Mouse (Mus musculus) CD4-positive, CD25-positive, alpha-beta regulatory T cell, adult 2 months (primary cell): ENCODE results near the gene Ccdc88b.

ENCODE experiments used
- DNase-seq: peaks from one replicate; pipeline ENCODE4 v3.0.0-alpha.2; 2012; ENCODE audit warnings: low read depth, low spot score

Ccdc88b gene

GRCm38 (mm10) chr19:6857391-6858005 is 513 bp downstream of the Ccdc88b start:
- peak; percentile 39 for DNase-seq

- no peak for DNase-seq
Measured at GRCm38 (mm10) chr19:6857003-6857360, 1.0 kb downstream of the Ccdc88b start.

- peak; percentile 75 for DNase-seq
Measured at GRCm38 (mm10) chr19:6856281-6857002, 1.6 kb downstream of the Ccdc88b start.

GRCm38 (mm10) chr19:6855225-6856031 is 2.6 kb downstream of the Ccdc88b start:
- no peak for DNase-seq

DNA sequence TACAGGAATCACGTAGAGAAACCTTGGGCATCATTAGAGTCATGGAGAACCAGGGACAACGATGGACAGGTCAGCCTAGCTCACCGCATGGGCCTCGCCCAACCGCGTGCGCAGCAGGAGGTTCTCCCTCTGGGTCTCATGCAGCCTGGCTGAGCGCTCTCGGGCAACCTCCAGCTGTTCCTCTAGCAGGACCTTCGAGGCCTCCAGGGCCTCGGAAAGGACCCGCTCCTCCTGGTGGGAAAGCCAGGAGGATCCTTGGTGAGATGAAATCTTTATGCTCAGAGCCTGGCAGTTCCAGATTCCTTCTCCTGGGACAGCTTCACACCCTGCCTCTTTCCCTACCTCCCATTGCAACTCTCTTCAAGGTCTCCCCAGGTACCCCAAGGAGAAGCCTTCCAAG is 3.4 kb downstream of the Ccdc88b start:
- no peak for DNase-seq

DNA sequence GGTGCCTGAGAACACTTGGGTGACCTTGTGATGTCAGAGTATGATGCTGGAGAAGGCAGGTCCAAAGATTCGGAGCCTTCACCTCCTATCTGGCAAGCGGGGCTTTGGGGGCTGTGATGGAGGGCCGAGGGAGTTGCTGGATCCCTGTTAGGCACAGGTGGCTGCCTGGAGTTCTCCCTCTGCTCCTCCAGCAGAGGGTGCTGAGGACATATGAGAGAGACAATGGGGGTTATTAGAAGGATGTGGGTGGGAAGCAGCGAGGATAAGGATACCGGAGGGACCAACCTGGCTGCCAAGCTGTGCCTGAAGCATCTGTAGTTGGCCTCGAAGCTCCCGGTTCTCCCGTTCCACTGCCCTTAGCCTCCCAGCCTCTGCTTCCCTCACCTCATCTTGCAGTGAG is 4.1 kb downstream of the Ccdc88b start:
- DNase-seq = no peak

DNA sequence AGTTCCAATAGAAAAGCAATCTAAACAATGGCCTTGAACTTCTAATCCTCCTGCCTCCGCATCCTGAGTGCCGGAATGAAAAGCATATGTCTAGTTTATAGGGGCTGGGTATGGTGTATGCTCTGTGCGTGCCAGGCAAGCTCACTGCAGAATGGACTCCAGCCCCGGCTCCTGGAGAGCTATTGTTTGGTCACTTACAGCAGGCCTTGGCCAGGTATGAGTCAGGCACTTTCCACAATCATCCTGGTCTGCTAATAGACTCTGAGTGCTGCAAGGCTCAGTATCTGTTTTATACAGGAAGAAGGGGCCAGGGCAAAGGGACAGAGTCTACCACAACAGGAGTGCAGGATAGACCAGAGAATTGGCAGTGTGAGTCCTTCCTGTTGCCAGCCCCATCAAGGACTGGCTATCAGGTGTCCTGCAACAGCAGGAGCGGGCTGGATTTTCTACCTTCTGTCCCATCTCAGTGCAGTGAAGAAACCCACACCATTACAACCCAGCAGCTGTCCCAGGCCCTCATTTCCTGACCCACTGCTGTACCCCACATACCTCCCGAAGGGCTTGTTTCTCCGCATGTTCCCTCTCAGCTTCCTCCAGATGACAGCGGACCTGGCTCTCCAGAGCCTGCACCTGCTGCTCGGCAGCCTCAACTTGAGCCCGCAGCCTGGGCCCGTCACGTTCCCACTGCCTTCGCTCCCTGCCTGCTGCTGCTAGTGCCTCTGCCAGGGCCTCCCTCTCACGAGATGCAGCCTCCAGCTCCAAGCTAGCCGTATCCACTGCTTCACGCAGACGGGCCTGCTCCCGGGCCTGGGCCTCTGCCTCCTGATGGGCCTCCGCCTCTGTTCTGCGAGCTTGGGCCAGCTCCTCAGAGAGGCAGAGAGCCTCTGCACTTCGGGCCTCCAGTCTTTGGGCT is 5.4 kb downstream of the Ccdc88b start:
- DNase-seq = no peak

DNA sequence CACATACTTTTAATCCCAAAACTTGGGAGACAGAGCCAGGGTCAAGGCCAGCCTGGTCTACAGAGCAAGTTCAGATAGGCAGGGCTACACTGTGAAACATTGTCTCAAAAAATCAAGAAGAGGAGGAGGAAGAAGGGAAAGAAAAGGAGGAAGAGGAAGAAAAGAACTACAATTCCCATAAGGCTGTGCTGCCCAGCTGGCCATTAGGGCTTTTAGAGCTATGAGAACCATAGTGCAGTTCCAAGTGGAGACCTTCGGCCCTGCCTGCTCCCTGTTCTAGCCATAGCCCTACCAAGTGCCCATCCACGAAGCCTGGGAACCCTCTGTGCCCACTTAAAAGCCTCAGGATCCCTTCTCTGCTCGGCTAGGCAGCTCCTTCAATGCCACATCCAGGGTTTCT is 6.5 kb downstream of the Ccdc88b start:
- no peak for DNase-seq

DNA sequence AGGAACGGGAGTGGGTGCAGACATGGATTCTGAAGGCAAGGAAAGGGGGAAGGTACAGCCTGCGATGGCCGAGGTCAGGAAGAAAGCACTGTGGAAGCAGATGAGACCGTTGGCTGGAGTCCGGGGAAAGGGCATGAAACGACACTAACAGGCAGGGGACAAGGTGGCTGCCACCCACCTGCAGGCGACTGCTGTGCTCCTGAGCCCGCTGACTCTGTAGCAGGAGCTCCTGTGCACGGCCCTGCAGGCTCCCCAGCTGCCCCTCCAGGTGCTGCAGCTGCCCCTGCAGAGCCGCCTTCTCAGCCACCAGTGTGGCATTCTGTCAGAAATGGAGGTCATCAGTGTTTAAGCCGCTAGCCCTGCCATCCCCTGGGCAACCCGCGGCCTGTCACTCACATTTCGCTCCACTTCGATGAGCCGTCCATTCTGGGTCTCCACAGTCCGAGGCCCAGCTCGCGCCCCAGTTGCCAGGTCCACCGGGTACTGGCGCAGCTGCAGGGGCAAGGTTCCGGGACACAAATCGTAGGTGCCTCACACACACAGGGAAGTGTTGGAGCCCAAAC is 8.4 kb downstream of the Ccdc88b start:
- no peak for DNase-seq

DNA sequence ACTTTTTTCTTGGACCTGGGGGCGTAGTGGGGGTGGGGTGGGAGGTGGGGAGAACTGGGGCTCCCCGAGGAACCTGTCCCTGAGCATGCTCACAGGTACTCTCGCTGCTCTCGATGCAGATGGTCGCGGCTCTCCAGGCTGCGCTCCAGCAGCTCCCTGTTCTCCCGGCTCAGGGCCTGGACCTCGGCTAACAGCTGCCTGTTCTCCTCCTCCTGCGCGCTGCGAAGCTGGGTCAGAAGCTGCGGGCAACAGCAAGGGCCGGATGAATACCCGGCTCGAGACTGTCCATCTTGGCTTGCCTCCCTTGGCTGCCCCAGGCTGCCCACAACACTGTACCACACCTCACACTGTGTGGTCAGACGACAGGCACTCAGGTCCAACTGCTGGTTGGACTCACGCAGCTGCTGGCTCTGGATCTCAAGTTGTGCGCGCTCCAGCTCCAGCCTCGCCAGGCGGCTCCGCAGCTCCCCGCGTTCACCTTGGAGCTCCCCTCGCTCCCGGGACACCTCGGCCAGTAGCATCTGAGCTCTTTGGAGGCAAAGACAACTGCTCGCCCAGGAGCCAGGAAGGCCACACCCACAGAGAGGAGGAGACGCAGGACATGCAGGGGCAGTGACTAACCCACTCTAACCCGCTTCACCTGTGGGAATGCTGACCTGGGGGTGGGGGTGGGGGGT is 10.0 kb downstream of the Ccdc88b start:
- DNase-seq = no peak

DNA sequence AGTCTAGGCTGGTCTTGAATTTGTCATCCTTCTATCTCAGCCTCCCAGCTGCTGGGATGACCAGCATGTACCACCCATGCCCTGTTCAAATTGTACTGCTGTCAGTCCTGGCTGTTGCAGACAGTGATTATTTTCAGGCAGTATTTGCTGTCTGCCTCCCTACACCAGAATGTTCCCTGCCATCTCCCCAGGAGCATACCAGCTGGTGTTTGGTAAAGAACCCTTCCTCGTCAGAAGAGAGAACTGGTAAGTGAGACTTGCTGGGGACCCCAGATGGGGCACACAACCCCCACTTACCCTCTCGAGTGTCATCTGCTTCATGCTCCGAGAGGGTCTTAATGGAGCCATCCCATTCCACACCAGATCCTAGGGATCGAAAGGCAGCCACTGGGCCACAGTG is 12.0 kb downstream of the Ccdc88b start:
- DNase-seq = no peak

- no peak for DNase-seq
Measured at GRCm38 (mm10) chr19:6842353-6842752, 15.7 kb downstream of the Ccdc88b start.

GRCm38 (mm10) chr19:6841292-6841597 is 16.8 kb downstream of the Ccdc88b start:
- DNase-seq = peak; percentile 39

DNA sequence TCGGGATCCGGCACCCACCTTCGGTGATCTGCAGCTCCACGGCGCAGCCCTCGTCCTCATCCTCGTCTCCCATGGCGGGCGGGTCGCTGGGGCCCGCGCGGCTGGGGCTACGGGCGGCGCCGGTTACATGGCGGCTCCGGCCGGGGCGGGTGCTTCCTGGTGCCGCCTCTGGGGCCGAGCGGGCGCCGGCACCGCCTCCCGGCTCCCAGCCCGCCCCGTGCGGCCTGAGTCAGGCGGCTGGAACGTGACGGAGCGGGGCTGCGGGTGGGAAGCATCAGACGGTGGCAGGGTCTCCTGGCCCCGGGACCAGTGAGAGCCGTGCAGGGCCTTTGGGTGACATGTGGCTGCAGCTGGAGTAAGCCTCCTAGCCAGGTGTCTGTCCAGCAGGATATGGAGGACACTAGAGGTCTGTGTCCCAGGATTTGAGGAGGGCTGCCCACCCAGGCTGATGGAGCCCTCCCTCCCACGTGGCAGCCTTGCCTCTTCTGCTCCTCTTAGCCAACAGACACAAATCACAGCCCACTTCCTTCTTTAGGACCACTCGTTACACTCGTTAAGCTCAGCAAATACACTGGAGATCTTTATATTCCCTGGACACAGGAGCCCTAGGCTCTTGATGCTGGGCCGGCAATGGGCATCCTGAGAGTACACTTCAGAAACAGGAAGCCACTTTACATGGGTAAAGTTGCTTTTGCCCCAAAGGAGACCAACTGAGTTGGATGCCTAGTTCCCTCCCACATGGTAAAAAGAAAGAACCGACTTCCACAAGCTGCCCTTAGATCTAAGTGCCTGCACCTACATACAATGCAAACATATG is 17.3 kb downstream of the Ccdc88b start, which contains the start of gene Rps6ka4:
Gene Rps6ka4 (minus strand): TSS at position 162 of the 817 bp plus-strand sequence.
- peak; percentile 71 for DNase-seq

- peak; percentile 47 for DNase-seq
Measured at GRCm38 (mm10) chr19:6839615-6840474, 18.2 kb downstream of the Ccdc88b start.

- no peak for DNase-seq
Measured at GRCm38 (mm10) chr19:6832363-6832762, 25.6 kb downstream of the Ccdc88b start.

GRCm38 (mm10) chr19:6831331-6831730 is 26.7 kb downstream of the Ccdc88b start:
- no peak for DNase-seq

DNA sequence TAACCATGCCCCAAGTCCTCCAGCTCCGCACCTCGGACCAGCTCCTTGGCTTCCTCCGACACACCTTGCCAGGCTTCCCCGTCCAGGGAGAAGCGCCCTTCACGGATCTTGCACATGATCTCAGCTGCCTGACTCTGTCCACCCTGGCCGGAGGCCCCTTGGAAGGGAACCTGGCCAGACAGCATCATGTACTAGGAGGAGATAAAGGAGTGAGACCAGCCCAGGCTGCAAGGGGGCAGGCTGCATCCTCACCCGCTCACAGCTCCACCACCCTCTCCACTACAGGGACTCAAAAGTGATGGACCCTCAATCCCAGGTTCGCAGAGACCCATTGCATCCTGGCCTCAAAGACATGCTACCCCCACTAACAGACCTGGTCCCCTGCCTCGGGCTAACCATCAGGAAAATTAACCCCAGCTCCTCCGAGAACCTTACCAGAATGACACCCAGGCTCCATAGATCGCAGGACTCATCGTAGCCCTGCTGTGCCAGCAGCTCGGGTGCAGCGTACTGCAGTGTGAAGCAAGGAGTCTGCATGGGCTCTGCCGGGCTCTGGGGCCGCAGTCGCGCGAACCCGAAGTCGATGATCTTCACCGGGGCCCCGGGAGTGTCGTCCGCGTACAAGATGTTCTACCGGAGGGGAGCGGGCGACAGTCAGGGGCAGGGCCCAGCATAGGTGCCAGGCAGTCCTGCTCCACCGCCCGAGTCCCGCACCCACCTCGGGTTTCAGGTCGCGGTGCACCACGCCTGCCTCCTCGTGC is 27.3 kb downstream of the Ccdc88b start:
- DNase-seq = no peak
